In genomic region chr3:75574074-75574473, GRCm38 (mm10) we compare ENCODE assay signal across 20 mouse cellular contexts. TPM values are rescaled to one million over a fixed set of nuclear protein-coding genes. Genes with fewer than 3 reads are reported as not detected.
DNase-seq lines count a peak whose midpoint lies in the region; ATAC-seq and TF ChIP-seq lines count a peak whose summit lies in the region.
"Had no signal": no experiment of that assay in that cellular context is flagged by ENCODE, and none has a peak within 500 bp of the region (broad histone marks: within the 10 kb centered on the region; RNA-seq: fewer than 3 reads in every experiment).

No protein-coding gene starts in this region.

- no peaks in the 10 kb centered on the region for H3K4me1 ChIP-seq in kidney, embryonic 16.5 days (ENCODE audit: insufficient read depth, low read length)
- H3K4me1 ChIP-seq: embryonic facial prominence, embryonic 12.5 days; forebrain, embryonic 15.5 days; heart, embryonic 12.5 days had no signal

- DNase-seq in left cerebral cortex, adult 2 months (ENCODE audit: extremely low spot score in 1 of 2, low spot score in 2 of 2): no peak
- no peak for DNase-seq in left cerebral cortex, postnatal 36 days (ENCODE audit: low spot score in 2 of 2)
- peak; percentile 9 for DNase-seq in CD4-positive helper T cell, adult 2 months (ENCODE audit: low read depth, low spot score)
- DNase-seq in cerebellum, postnatal 10 days: no peak
- DNase-seq in ovary, postnatal 14 days (ENCODE audit: low spot score): no peak
- DNase-seq: adrenal gland, adult 2 months; adrenal gland, postnatal 25 days; cerebellum, adult 2 months; cerebellum, postnatal 25 days; gastrocnemius, postnatal 14 days; heart, adult 2 months had no signal

- no peaks in the 10 kb centered on the region for H3K9me3 ChIP-seq in kidney, embryonic 16.5 days (ENCODE audit: low read length)
- H3K9me3 ChIP-seq: embryonic facial prominence, embryonic 12.5 days; forebrain, embryonic 15.5 days; heart, embryonic 12.5 days; hindbrain, embryonic 10.5 days had no signal

- no peak overlapping the region for H3K9ac ChIP-seq in kidney, embryonic 16.5 days (replicated peaks; ENCODE audit: low read length)
- H3K9ac ChIP-seq: embryonic facial prominence, embryonic 12.5 days; forebrain, embryonic 15.5 days; heart, embryonic 12.5 days; hindbrain, embryonic 14.5 days had no signal

- H3K4me3 ChIP-seq in left cerebral cortex, adult 2 months: no peak overlapping the region
- H3K4me3 ChIP-seq in kidney, embryonic 16.5 days (ENCODE audit: low read length): no peak overlapping the region
- H3K4me3 ChIP-seq: embryonic facial prominence, embryonic 12.5 days; forebrain, embryonic 15.5 days; heart, adult 2 months; heart, embryonic 12.5 days; hindbrain, embryonic 10.5 days had no signal

- peak; percentile 60 for ATAC-seq in activated CD4-positive, CD25-positive, alpha-beta regulatory T cell, adult 4 months
- ATAC-seq in neutrophil, adult 5-6 weeks (ENCODE audit: extremely low read depth, insufficient number of reproducible peaks, low FRiP score, poor library complexity, severe bottlenecking): peak; percentile 86
- ATAC-seq in kidney, embryonic 16.5 days (ENCODE audit: low FRiP score, low TSS enrichment): no peak
- ATAC-seq: forebrain, embryonic 15.5 days; Patski had no signal

- 55% methylated on average over 2 of the region's 2 CpGs for WGBS in kidney, embryonic 16.5 days

- H3K27me3 ChIP-seq in kidney, embryonic 16.5 days (ENCODE audit: insufficient read depth, low read length): no peaks in the 10 kb centered on the region
- H3K27me3 ChIP-seq: embryonic facial prominence, embryonic 12.5 days; forebrain, embryonic 15.5 days; heart, embryonic 12.5 days had no signal

- peak overlapping the region; percentile 40; the same call in 1 of the 2 replicates for H3K27ac ChIP-seq in left cerebral cortex, adult 2 months
- H3K27ac ChIP-seq in kidney, embryonic 16.5 days (ENCODE audit: low read length): no peak overlapping the region
- H3K27ac ChIP-seq: embryonic facial prominence, embryonic 12.5 days; forebrain, embryonic 15.5 days; heart, adult 2 months; hindbrain, embryonic 10.5 days; hindbrain, embryonic 14.5 days had no signal

- no peak for TF ChIP-seq CTCF in left cerebral cortex, adult 2 months (IDR thresholded peaks at IDR 0.05)

- no peaks in the 10 kb centered on the region for H3K36me3 ChIP-seq in kidney, embryonic 16.5 days (ENCODE audit: insufficient read depth, low read length)
- H3K36me3 ChIP-seq: embryonic facial prominence, embryonic 12.5 days; forebrain, embryonic 15.5 days; heart, embryonic 12.5 days; hindbrain, embryonic 10.5 days had no signal

- H3K4me2 ChIP-seq in kidney, embryonic 16.5 days (replicated peaks; ENCODE audit: low read depth, low read length): no peak overlapping the region
- H3K4me2 ChIP-seq: embryonic facial prominence, embryonic 12.5 days; forebrain, embryonic 15.5 days; heart, embryonic 12.5 days; hindbrain, embryonic 14.5 days had no signal

- intact Hi-C loops in left cerebral cortex, adult 2 months (cut with DNase I): no loop called here
- intact Hi-C loops in left cerebral cortex, postnatal 36 days (cut with DNase I): no loop called here

RNA-seq across cellular contexts. Expression of gene Serpini1, which starts 16.7 kb away (rescaled TPM):
- 100 to 1,000 TPM; 242 to 289 TPM for total RNA-seq in left cerebral cortex, adult 2 months (2021)
- 100 to 1,000 TPM; 250 to 264 TPM for total RNA-seq in left cerebral cortex, postnatal 36 days (2021)
- polyA plus RNA-seq in activated CD4-positive, CD25-positive, alpha-beta regulatory T cell, adult 4 months (2017; shearing (Covaris generic)): 10 to 100 TPM; 18.1 to 22.8 TPM
- 9.6 and 11.9 TPM in 2 replicates for total RNA-seq in neutrophil, adult 5-6 weeks (2017)
- polyA plus RNA-seq in kidney, embryonic 16.5 days (2015; fragmentation: Nextera tagmentation; extraction: Ambion mirVana): 6.3 and 7.0 TPM in 2 replicates

RNA-seq across cellular contexts. Expression of gene Pdcd10, which starts 17.4 kb away (rescaled TPM):
- 10 to 100 TPM; 59.1 to 66.1 TPM for total RNA-seq in left cerebral cortex, adult 2 months (2021)
- 10 to 100 TPM; 52.7 to 57.5 TPM for total RNA-seq in left cerebral cortex, postnatal 36 days (2021)
- polyA plus RNA-seq in activated CD4-positive, CD25-positive, alpha-beta regulatory T cell, adult 4 months (2017; shearing (Covaris generic)): 100 to 1,000 TPM; 209 to 283 TPM
- total RNA-seq in neutrophil, adult 5-6 weeks (2017): 182 and 204 TPM in 2 replicates
- 71.9 and 80.3 TPM in 2 replicates for polyA plus RNA-seq in kidney, embryonic 16.5 days (2015; fragmentation: Nextera tagmentation; extraction: Ambion mirVana)

Comparison
In these comparisons a context has a peak if more than half of its experiments do, and no peak if none do; other contexts are left out.
1. RNA of gene Serpini1, which starts 16.7 kb away (total RNA-seq): 242 to 289 TPM in left cerebral cortex, adult 2 months and 250 to 264 TPM in left cerebral cortex, postnatal 36 days; 9.6 to 11.9 TPM in neutrophil, adult 5-6 weeks; every median in the first group is over 10 times any median in the second.